Mouse (Mus musculus) testis, adult 2 months (tissue): ENCODE results near the gene Zbtb17.

Experiments
- CTCF ChIP-seq: fragments of 200-500 bp; IDR thresholded peaks from 2 replicates; pipeline ENCODE4 v1.5.1; 2012; ENCODE audit warnings: low read depth, mild to moderate bottlenecking, inconsistent platforms, low read length, moderate library complexity; ENCODE audit not compliant: control insufficient read depth, insufficient read depth, insufficient replicate concordance
- POLR2A ChIP-seq: fragments of 200-500 bp; IDR thresholded peaks from 2 replicates; pipeline ENCODE4 v1.6.1; 2012; ENCODE audit warnings: low read depth, mild to moderate bottlenecking, inconsistent platforms, low read length, moderate library complexity; ENCODE audit not compliant: control insufficient read depth

- no peak for TF ChIP-seq CTCF
- TF ChIP-seq POLR2A = no peak
Observed at GRCm38 (mm10) chr4:141464722-141465121, 20.3 kb downstream of the Zbtb17 start.
